Mouse (Mus musculus) cerebellum, adult 2 months (tissue): Measurements from ENCODE around the gene Panx3. TPM values are rescaled to one million over a fixed set of nuclear protein-coding genes. Genes with fewer than 3 reads are reported as not detected.

Experiments used
- DNase-seq, 2 experiments: peaks; one replicate each; pipeline ENCODE4 v3.0.0; 2021
- H3K27ac ChIP-seq: fragments of 200-500 bp; 2 replicates; pipeline ENCODE4 v1.5.1; 2012; ENCODE audit warnings: low read length, control low read depth, inconsistent platforms; ENCODE audit not compliant: insufficient read depth
- H3K27me3 ChIP-seq: fragments of 200-500 bp; 2 replicates; pipeline ENCODE4 v1.6.1; 2012; ENCODE audit warnings: inconsistent platforms, mild to moderate bottlenecking, low read length, moderate library complexity; ENCODE audit not compliant: control insufficient read depth, insufficient read depth
- H3K4me1 ChIP-seq: fragments of 200-500 bp; 2 replicates; pipeline ENCODE4 v1.6.1; 2011; ENCODE audit warnings: low read length; ENCODE audit not compliant: control insufficient read depth, insufficient read depth
- H3K4me3 ChIP-seq: fragments of 200-500 bp; replicated peaks from 2 replicates; pipeline ENCODE3; 2011; ENCODE audit warnings: mild to moderate bottlenecking, low read depth, low read length, control low read depth; ENCODE audit not compliant: insufficient read depth
- CTCF ChIP-seq: fragments of 200-500 bp; IDR thresholded peaks from 2 replicates; pipeline ENCODE4 v1.5.1; 2011; ENCODE audit warnings: low read depth, mild to moderate bottlenecking, control low read depth, low read length, moderate library complexity, borderline replicate concordance; ENCODE audit not compliant: insufficient read depth
- POLR2A ChIP-seq: fragments of 200-500 bp; IDR thresholded peaks from 2 replicates; pipeline ENCODE4 v1.6.1; 2011; ENCODE audit warnings: low read length, control low read depth, borderline replicate concordance; ENCODE audit not compliant: insufficient read depth
- WGBS: fragments of 180-500 bp; shearing (Covaris S2); methylation state at CpG from one replicate; pipeline ENCODE4 v1.1.7; 2018; 5-methylcytosine and 5-hydroxymethylcytosine counted together
- polyA plus RNA-seq: library from polyadenylated mRNA; depleted of rRNA; stranded (reverse); fragments of >200 nt; gene quantifications from 2 replicates; pipeline ENCODE4 v1.2.3, GENCODE M21; 2012

Panx3 gene
- polyA plus RNA-seq, 1 experiment: not detected

- no peak for DNase-seq
- H3K4me3 ChIP-seq: no peak overlapping the region
- H3K27me3 ChIP-seq: no peaks in the 10 kb centered on the region
- H3K4me1 ChIP-seq: peaks cover 13% of the 10 kb centered on the region
- TF ChIP-seq CTCF (no peak), POLR2A (no peak)
- WGBS: 100% methylated on average over 1 of the region's 1 CpGs
- no peak overlapping the region for H3K27ac ChIP-seq
Observed at GRCm38 (mm10) chr9:37627263-37627662, 41.8 kb downstream of the Panx3 start.

- H3K27me3 ChIP-seq: no peaks in the 10 kb centered on the region
- no peak overlapping the region for H3K27ac ChIP-seq
- WGBS: 35% methylated on average over 3 of the region's 3 CpGs
- H3K4me1 ChIP-seq: peaks cover 19% of the 10 kb centered on the region
- peak in 1 of 2 experiments; percentile 25 for DNase-seq
- no peak overlapping the region for H3K4me3 ChIP-seq
- no peak for TF ChIP-seq POLR2A
- no peak for TF ChIP-seq CTCF
Observed at GRCm38 (mm10) chr9:37626103-37626567, 42.9 kb downstream of the Panx3 start.

GRCm38 (mm10) chr9:37625641-37626040 lies 43.4 kb downstream of the Panx3 start:
- TF ChIP-seq POLR2A: no peak
- no peak for TF ChIP-seq CTCF
- peaks cover 20% of the 10 kb centered on the region for H3K4me1 ChIP-seq
- no peaks in the 10 kb centered on the region for H3K27me3 ChIP-seq
- DNase-seq: peak; percentile 57 to 69
- H3K27ac ChIP-seq: no peak overlapping the region
- peak overlapping the region; percentile 23 for H3K4me3 ChIP-seq
- 11% methylated on average over 7 of the region's 7 CpGs for WGBS

GRCm38 (mm10) chr9:37625129-37625528 lies 43.9 kb downstream of the Panx3 start:
- H3K27me3 ChIP-seq: no peaks in the 10 kb centered on the region
- 82% methylated on average over 3 of the region's 3 CpGs for WGBS
- no peak for DNase-seq
- no peak overlapping the region for H3K4me3 ChIP-seq
- H3K27ac ChIP-seq: no peak overlapping the region
- TF ChIP-seq POLR2A (no peak), CTCF (no peak)
- peaks cover 20% of the 10 kb centered on the region for H3K4me1 ChIP-seq

GRCm38 (mm10) chr9:37624502-37624901 lies 44.5 kb downstream of the Panx3 start:
- H3K4me1 ChIP-seq: peaks cover 20% of the 10 kb centered on the region
- no peak for DNase-seq
- no peak overlapping the region for H3K4me3 ChIP-seq
- WGBS: 74% methylated on average over 1 of the region's 1 CpGs
- no peak for TF ChIP-seq CTCF
- H3K27me3 ChIP-seq: no peaks in the 10 kb centered on the region
- no peak overlapping the region for H3K27ac ChIP-seq

- H3K4me1 ChIP-seq: peaks cover 20% of the 10 kb centered on the region
- TF ChIP-seq CTCF: no peak
- no peak for TF ChIP-seq POLR2A
- 96% methylated on average over 3 of the region's 3 CpGs for WGBS
- no peak overlapping the region for H3K27ac ChIP-seq
- no peak overlapping the region for H3K4me3 ChIP-seq
- DNase-seq: no peak
- no peaks in the 10 kb centered on the region for H3K27me3 ChIP-seq
Observed at GRCm38 (mm10) chr9:37623981-37624380, 45.1 kb downstream of the Panx3 start.

GRCm38 (mm10) chr9:37621290-37621689 lies 47.7 kb downstream of the Panx3 start:
- TF ChIP-seq POLR2A: no peak
- no peak for TF ChIP-seq CTCF
- WGBS: 15% methylated on average over 6 of the region's 6 CpGs

GRCm38 (mm10) chr9:37616770-37617169 lies 52.3 kb downstream of the Panx3 start:
- H3K4me1 ChIP-seq: peaks cover 3% of the 10 kb centered on the region; the same call in 1 of the 2 replicates
- no peak overlapping the region for H3K4me3 ChIP-seq
- no peaks in the 10 kb centered on the region for H3K27me3 ChIP-seq
- TF ChIP-seq CTCF (peak; percentile 76), POLR2A (no peak)
- peak; percentile 23 to 44 for DNase-seq
- 54% methylated on average over 2 of the region's 2 CpGs for WGBS
- no peak overlapping the region for H3K27ac ChIP-seq

More at GRCm38 (mm10) chr9:37621290-37621689, 47.7 kb downstream of the Panx3 start:
- peaks cover 19% of the 10 kb centered on the region for H3K4me1 ChIP-seq
- peak; percentile 77 to 87 for DNase-seq
- no peaks in the 10 kb centered on the region for H3K27me3 ChIP-seq
- H3K4me3 ChIP-seq: no peak overlapping the region
- no peak overlapping the region for H3K27ac ChIP-seq

GRCm38 (mm10) chr9:37615220-37615619 lies 53.8 kb downstream of the Panx3 start:
- Histone ChIP-seq H3K4me3 (no peak overlapping the region), H3K27ac (no peak overlapping the region), H3K27me3 (no peaks in the 10 kb centered on the region), H3K4me1 (no peaks in the 10 kb centered on the region)
- TF ChIP-seq POLR2A (no peak), CTCF (no peak)
- no peak for DNase-seq
- 72% methylated on average over 5 of the region's 5 CpGs for WGBS
